ENCODE assay signal across 18 mouse cellular contexts in the genomic region with DNA sequence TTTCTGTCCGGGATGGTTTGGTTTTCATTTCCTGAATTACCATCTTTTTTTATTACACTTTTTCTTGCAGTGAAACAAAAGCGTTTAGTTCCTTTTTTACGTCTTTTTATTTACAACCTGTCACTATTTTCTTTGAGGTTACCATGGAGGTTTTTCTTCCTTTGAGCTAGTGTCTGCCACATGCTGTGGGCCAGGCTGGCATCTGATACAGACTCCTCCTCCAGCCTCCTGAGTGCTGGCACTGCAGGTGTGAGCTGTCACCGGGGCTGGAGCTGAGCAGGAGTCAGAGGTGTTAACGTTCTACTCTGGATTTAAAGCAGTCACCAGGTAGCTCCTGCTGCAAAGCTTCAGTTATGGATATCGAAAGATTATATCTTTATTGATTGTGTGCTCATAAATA. TPM values are rescaled to one million over a fixed set of nuclear protein-coding genes. Genes with fewer than 3 reads are reported as not detected.
A peak's percentile ranks its signal among the peaks of the same experiment; 100 is the strongest.
DNase-seq lines count a peak whose midpoint lies in the region; ATAC-seq lines count a peak whose summit lies in the region.
"Had no signal": no experiment of that assay in that cellular context is flagged by ENCODE, and none has a peak within 500 bp of the region (broad histone marks: within the 10 kb centered on the region; RNA-seq: fewer than 3 reads in every experiment).

No protein-coding gene starts in this region.

- no peaks in the 10 kb centered on the region for H3K9me3 ChIP-seq in intestine, embryonic 16.5 days (ENCODE audit: control insufficient read depth, low read length)
- H3K9me3 ChIP-seq: heart, embryonic 12.5 days; intestine, embryonic 15.5 days; limb, embryonic 12.5 days; liver, embryonic 15.5 days; neural tube, embryonic 13.5 days; stomach, embryonic 15.5 days had no signal

- no peaks in the 10 kb centered on the region for H3K36me3 ChIP-seq in intestine, embryonic 16.5 days (ENCODE audit: control insufficient read depth, insufficient read depth, low read length)
- H3K36me3 ChIP-seq: heart, embryonic 12.5 days; intestine, embryonic 15.5 days; limb, embryonic 12.5 days; liver, embryonic 15.5 days; neural tube, embryonic 13.5 days; stomach, embryonic 15.5 days had no signal

- H3K4me3 ChIP-seq in intestine, embryonic 16.5 days (ENCODE audit: low read length) = no peak overlapping the region
- H3K4me3 ChIP-seq: erythroblast, embryonic 14.5 days; heart, embryonic 12.5 days; intestine, embryonic 15.5 days; limb, embryonic 12.5 days; liver, embryonic 15.5 days; neural tube, embryonic 13.5 days; stomach, embryonic 15.5 days had no signal

- no peak for ATAC-seq in CD4-positive, CD25-positive, alpha-beta regulatory T cell, adult 4 months
- peak; percentile 52 to 55 for ATAC-seq in hematopoietic stem cell, adult 5-6 weeks (replicated peaks in 1 of 2; ENCODE audit: insufficient read depth in 1 of 2, low FRiP score in 2 of 2, low TSS enrichment in 1 of 2, low read depth in 1 of 2, poor library complexity in 2 of 2, severe bottlenecking in 2 of 2)
- ATAC-seq in erythroblast, adult 5-6 weeks (replicated peaks; ENCODE audit: low FRiP score, poor library complexity, severe bottlenecking) = no peak
- ATAC-seq in intestine, embryonic 16.5 days = no peak
- ATAC-seq: intestine, embryonic 15.5 days had no signal

- H3K27me3 ChIP-seq in intestine, embryonic 16.5 days (replicated peaks; ENCODE audit: control insufficient read depth, insufficient read depth, low read length) = no peaks in the 10 kb centered on the region
- H3K27me3 ChIP-seq: intestine, embryonic 15.5 days; neural tube, embryonic 13.5 days; stomach, embryonic 15.5 days had no signal

- WGBS in intestine, embryonic 16.5 days = 36% methylated on average over 6 of the region's 6 CpGs

- H3K4me2 ChIP-seq in intestine, embryonic 16.5 days (ENCODE audit: low read depth, low read length) = no peak overlapping the region
- H3K4me2 ChIP-seq: heart, embryonic 12.5 days; intestine, embryonic 15.5 days; limb, embryonic 12.5 days; liver, embryonic 15.5 days; neural tube, embryonic 13.5 days; stomach, embryonic 15.5 days had no signal

- no peak overlapping the region for H3K27ac ChIP-seq in intestine, embryonic 16.5 days (ENCODE audit: low read length)
- H3K27ac ChIP-seq: intestine, embryonic 15.5 days; limb, embryonic 12.5 days; liver, embryonic 15.5 days; neural tube, embryonic 13.5 days; stomach, embryonic 15.5 days had no signal

- H3K9ac ChIP-seq in intestine, embryonic 16.5 days (ENCODE audit: low read depth, low read length) = no peak overlapping the region
- H3K9ac ChIP-seq: heart, embryonic 12.5 days; intestine, embryonic 15.5 days; limb, embryonic 12.5 days; liver, embryonic 15.5 days; neural tube, embryonic 13.5 days; stomach, embryonic 15.5 days had no signal

- DNase-seq in CD4-positive, CD25-positive, alpha-beta regulatory T cell, adult 2 months (ENCODE audit: low read depth, low spot score) = peak; percentile 26
- DNase-seq in cerebellum, adult 8-10 months = peak; percentile 52
- DNase-seq in thymus, postnatal 25 days = peak; percentile 35
- no peak for DNase-seq in right cerebral cortex, postnatal 4 days
- DNase-seq: adrenal gland, adult 2 months; heart, postnatal 4 days; lung, postnatal 14 days had no signal

- peaks cover 2% of the 10 kb centered on the region; the same call in 1 of the 2 replicates for H3K4me1 ChIP-seq in intestine, embryonic 16.5 days (ENCODE audit: control insufficient read depth, insufficient read depth, low read length)
- H3K4me1 ChIP-seq: stomach, embryonic 15.5 days had no signal

RNA-seq across cellular contexts. Expression of a gene that starts 25.4 kb away (rescaled TPM):
- under 1 TPM in 1 of 2 experiments, not detected in 1; 0.16 TPM for polyA plus RNA-seq in CD4-positive, CD25-positive, alpha-beta regulatory T cell, adult 4 months (2017; shearing (Covaris generic))
- not detected in 2 replicates for total RNA-seq in hematopoietic stem cell, adult 5-6 weeks (2017)
- not detected in 2 replicates for total RNA-seq in erythroblast, adult 5-6 weeks (2015; ENCODE audit: low replicate concordance)
- not detected in 2 replicates for total RNA-seq in erythroblast, adult 5-6 weeks (2017; ENCODE audit: low replicate concordance)
- 0.11 and 0.24 TPM in 2 replicates for polyA plus RNA-seq in intestine, embryonic 16.5 days (2015; fragmentation: Nextera tagmentation; extraction: Ambion mirVana)
- polyA plus RNA-seq: erythroblast, embryonic 14.5 days had no signal

Comparison
In these comparisons a context has a peak if more than half of its experiments do, and no peak if none do; other contexts are left out.
1. ATAC-seq: peak in hematopoietic stem cell, adult 5-6 weeks (2 of 2); none in CD4-positive, CD25-positive, alpha-beta regulatory T cell, adult 4 months (single experiment), erythroblast, adult 5-6 weeks (single experiment) and intestine, embryonic 16.5 days (single experiment).